Mouse (Mus musculus): ENCODE measurements around the gene Cacng2. TPM values are rescaled to one million over a fixed set of nuclear protein-coding genes. Genes with fewer than 3 reads are reported as not detected.

Gene Cacng2
- total RNA-seq, 2 experiments from 2014 or later = 0.20 to 0.26 TPM

GRCm38 (mm10) chr15:77952921-77953320, 166.9 kb downstream of the Cacng2 start:
- DNase-seq = no peak

GRCm38 (mm10) chr15:77949061-77949460, 170.8 kb downstream of the Cacng2 start:
- no peak for DNase-seq

- peak in 1 of 2 experiments; percentile 20 for DNase-seq
These were observed 174.1 kb downstream of the Cacng2 start for GRCm38 (mm10) chr15:77945711-77946110.

Other genes starting within 250 kb of the Cacng2 start
- gene Txn2, start 191.0 kb downstream of the Cacng2 start, total RNA-seq (2021) = 100 to 1,000 TPM; 563 to 586 TPM
- gene Foxred2, start 163.3 kb downstream of the Cacng2 start, total RNA-seq (2021) = 1 to 10 TPM; 2.7 TPM
- 100 to 1,000 TPM; 151 to 167 TPM for gene Eif3d, start 149.2 kb downstream of the Cacng2 start, total RNA-seq (2021)
- 10 to 100 TPM; 16.0 to 18.8 TPM for gene Ift27, start 54.1 kb upstream of the Cacng2 start, total RNA-seq (2021)
- gene Pvalb, start 86.4 kb upstream of the Cacng2 start, total RNA-seq (2021) = not detected
- 1 to 10 TPM; 1.9 to 2.3 TPM for gene Ncf4, start 124.8 kb upstream of the Cacng2 start, total RNA-seq (2021)
- gene Csf2rb2, start 185.7 kb upstream of the Cacng2 start, total RNA-seq (2021) = under 1 TPM; 0.36 to 0.93 TPM
- gene Csf2rb, start 205.7 kb upstream of the Cacng2 start, total RNA-seq (2021) = 1 to 10 TPM; 2.7 to 5.9 TPM